Mouse (Mus musculus): ENCODE measurements at regions not wholly inside any gene's neighbourhood (a gene's known extent, or its start where the extent isn't known, plus 50 kb on each side); places are given as distances from the start of the nearest gene placed in this dataset.

- Histone ChIP-seq H3K4me1 (no peaks in the 10 kb centered on the region), H3K9me3 (no peaks in the 10 kb centered on the region), H3K9ac (no peak overlapping the region), H3K4me2 (no peak overlapping the region), H3K36me3 (no peaks in the 10 kb centered on the region), H3K4me3 (no peak overlapping the region), H3K27me3 (replicated peaks) (no peaks in the 10 kb centered on the region), H3K27ac (replicated peaks) (no peak overlapping the region)
- 49% methylated on average over 2 of the region's 2 CpGs for WGBS
- ATAC-seq (ENCODE audit: extremely low read depth, insufficient number of reproducible peaks, low FRiP score, low TSS enrichment) = no peak
These were observed 194.2 kb upstream of the Tent5a start for GRCm38 (mm10) chr9:85521342-85521741.

DNA sequence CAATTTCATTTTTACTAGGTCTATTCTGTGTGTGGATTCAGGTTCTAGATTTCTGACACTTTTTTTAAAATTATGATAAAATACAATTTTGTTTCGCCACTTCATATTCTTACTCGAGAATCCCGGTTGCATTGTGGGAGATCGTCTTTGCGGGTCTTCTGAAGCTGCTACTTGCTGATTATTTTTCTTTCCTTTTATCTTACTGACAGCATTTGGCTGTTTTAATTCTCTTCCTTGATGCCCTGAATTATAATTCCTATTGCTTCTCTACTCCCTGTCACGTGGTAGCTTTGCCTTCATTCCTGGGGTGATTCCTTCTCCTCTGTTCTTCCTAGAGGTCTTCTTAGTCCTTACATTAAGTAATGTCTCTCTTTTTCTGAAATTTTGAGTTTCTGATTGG is 193.8 kb upstream of the Tent5a start:
- Histone ChIP-seq H3K36me3 (no peaks in the 10 kb centered on the region), H3K27me3 (replicated peaks) (no peaks in the 10 kb centered on the region), H3K4me2 (no peak overlapping the region), H3K4me3 (no peak overlapping the region), H3K4me1 (no peaks in the 10 kb centered on the region), H3K27ac (replicated peaks) (no peak overlapping the region), H3K9ac (no peak overlapping the region), H3K9me3 (no peaks in the 10 kb centered on the region)
- WGBS = 78% methylated on average over 6 of the region's 6 CpGs
- no peak for ATAC-seq (ENCODE audit: extremely low read depth, insufficient number of reproducible peaks, low FRiP score, low TSS enrichment)

DNA sequence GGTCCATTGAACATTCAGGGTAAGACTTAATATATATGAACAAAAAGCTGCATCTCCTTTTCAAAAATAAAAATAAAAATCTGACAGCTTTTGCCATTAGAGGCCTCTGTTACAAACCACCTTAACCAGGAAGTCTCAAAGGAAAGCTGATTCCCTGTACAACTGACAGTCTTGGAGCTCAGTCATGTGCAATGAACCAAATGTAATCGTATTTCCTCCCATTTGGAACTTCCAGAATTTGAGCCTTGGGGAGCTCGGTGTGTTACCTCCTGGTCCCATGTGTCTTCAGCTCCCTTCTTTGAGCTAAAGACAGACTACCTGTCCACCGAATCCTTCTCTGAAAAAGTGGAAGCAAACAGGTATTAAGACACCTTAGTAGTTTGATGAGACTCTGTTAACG is 171.9 kb upstream of the Tent5a start:
- H3K4me3 ChIP-seq = no peak overlapping the region
- no peak overlapping the region for H3K4me2 ChIP-seq
- H3K36me3 ChIP-seq = no peaks in the 10 kb centered on the region
- H3K27me3 ChIP-seq (replicated peaks) = no peaks in the 10 kb centered on the region
- H3K4me1 ChIP-seq = no peaks in the 10 kb centered on the region
- ATAC-seq (ENCODE audit: extremely low read depth, insufficient number of reproducible peaks, low FRiP score, low TSS enrichment) = no peak
- WGBS = 73% methylated on average over 4 of the region's 4 CpGs
- no peak overlapping the region for H3K27ac ChIP-seq (replicated peaks)
- H3K9me3 ChIP-seq = no peaks in the 10 kb centered on the region
- H3K9ac ChIP-seq = no peak overlapping the region

DNA sequence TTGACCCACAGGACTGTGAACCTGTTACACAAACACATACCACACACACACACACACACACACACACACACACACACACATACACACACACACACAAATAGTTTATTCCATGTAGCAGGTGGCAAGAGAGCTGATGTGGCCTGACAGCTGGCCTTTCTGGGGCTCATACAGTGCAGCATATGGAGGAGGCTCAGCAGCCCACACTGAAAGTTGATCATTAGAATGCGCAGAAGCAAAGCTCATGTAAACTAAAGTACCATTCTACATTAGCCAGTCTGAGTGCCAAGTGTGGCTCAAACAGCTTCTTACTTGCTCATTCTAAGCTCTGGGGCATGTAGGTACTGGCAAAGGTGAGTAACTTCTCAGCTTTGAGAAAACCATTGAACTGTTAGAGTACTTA is 170.2 kb upstream of the Tent5a start:
- H3K9me3 ChIP-seq = no peaks in the 10 kb centered on the region
- 87% methylated on average over 1 of the region's 1 CpGs for WGBS
- H3K4me1 ChIP-seq = no peaks in the 10 kb centered on the region
- no peaks in the 10 kb centered on the region for H3K36me3 ChIP-seq
- no peak overlapping the region for H3K9ac ChIP-seq
- no peak overlapping the region for H3K4me2 ChIP-seq
- no peak overlapping the region for H3K27ac ChIP-seq (replicated peaks)
- no peaks in the 10 kb centered on the region for H3K27me3 ChIP-seq (replicated peaks)
- H3K4me3 ChIP-seq = no peak overlapping the region
- ATAC-seq (ENCODE audit: extremely low read depth, insufficient number of reproducible peaks, low FRiP score, low TSS enrichment) = no peak

- Histone ChIP-seq H3K9me3 (no peaks in the 10 kb centered on the region), H3K27ac (replicated peaks) (no peak overlapping the region), H3K9ac (no peak overlapping the region), H3K36me3 (no peaks in the 10 kb centered on the region), H3K27me3 (replicated peaks) (no peaks in the 10 kb centered on the region), H3K4me1 (no peaks in the 10 kb centered on the region), H3K4me2 (no peak overlapping the region), H3K4me3 (no peak overlapping the region)
- 62% methylated on average over 8 of the region's 8 CpGs for WGBS
- no peak for ATAC-seq (ENCODE audit: extremely low read depth, insufficient number of reproducible peaks, low FRiP score, low TSS enrichment)
These were observed 169.5 kb upstream of the Tent5a start for GRCm38 (mm10) chr9:85496506-85497239.

- Histone ChIP-seq H3K4me3 (no peak overlapping the region), H3K9me3 (no peaks in the 10 kb centered on the region), H3K4me2 (no peak overlapping the region), H3K36me3 (no peaks in the 10 kb centered on the region), H3K27ac (replicated peaks) (no peak overlapping the region), H3K9ac (no peak overlapping the region), H3K4me1 (no peaks in the 10 kb centered on the region), H3K27me3 (replicated peaks) (no peaks in the 10 kb centered on the region)
- ATAC-seq (ENCODE audit: extremely low read depth, insufficient number of reproducible peaks, low FRiP score, low TSS enrichment) = no peak
- WGBS = 69% methylated on average over 4 of the region's 4 CpGs
These were observed 167.9 kb upstream of the Tent5a start for GRCm38 (mm10) chr9:85495056-85495455.

- Histone ChIP-seq H3K9me3 (no peaks in the 10 kb centered on the region), H3K4me2 (no peak overlapping the region)
These were observed 166.6 kb upstream of the Tent5a start for GRCm38 (mm10) chr9:85493760-85494159.

GRCm38 (mm10) chr9:85490367-85490766 is 163.2 kb upstream of the Tent5a start:
- WGBS = 75% methylated on average over 3 of the region's 3 CpGs
- no peak for ATAC-seq (ENCODE audit: extremely low read depth, insufficient number of reproducible peaks, low FRiP score, low TSS enrichment)
- no peaks in the 10 kb centered on the region for H3K4me1 ChIP-seq
- H3K4me3 ChIP-seq = no peak overlapping the region
- H3K27ac ChIP-seq (replicated peaks) = no peak overlapping the region
- H3K9me3 ChIP-seq = no peaks in the 10 kb centered on the region
- no peak overlapping the region for H3K9ac ChIP-seq
- H3K4me2 ChIP-seq = no peak overlapping the region
- no peaks in the 10 kb centered on the region for H3K27me3 ChIP-seq (replicated peaks)
- H3K36me3 ChIP-seq = no peaks in the 10 kb centered on the region

More at GRCm38 (mm10) chr9:85493760-85494159, 166.6 kb upstream of the Tent5a start:
- Histone ChIP-seq H3K4me1 (no peaks in the 10 kb centered on the region), H3K36me3 (no peaks in the 10 kb centered on the region), H3K9ac (no peak overlapping the region), H3K4me3 (no peak overlapping the region), H3K27ac (replicated peaks) (no peak overlapping the region), H3K27me3 (replicated peaks) (no peaks in the 10 kb centered on the region)
- WGBS = 70% methylated on average over 4 of the region's 4 CpGs
- no peak for ATAC-seq (ENCODE audit: extremely low read depth, insufficient number of reproducible peaks, low FRiP score, low TSS enrichment)

GRCm38 (mm10) chr9:85487915-85488314 is 160.8 kb upstream of the Tent5a start:
- Histone ChIP-seq H3K27ac (replicated peaks) (no peak overlapping the region), H3K27me3 (replicated peaks) (no peaks in the 10 kb centered on the region), H3K9ac (no peak overlapping the region), H3K9me3 (no peaks in the 10 kb centered on the region), H3K36me3 (no peaks in the 10 kb centered on the region), H3K4me2 (no peak overlapping the region), H3K4me1 (no peaks in the 10 kb centered on the region), H3K4me3 (no peak overlapping the region)
- WGBS = 53% methylated on average over 2 of the region's 2 CpGs
- no peak for ATAC-seq (ENCODE audit: extremely low read depth, insufficient number of reproducible peaks, low FRiP score, low TSS enrichment)

DNA sequence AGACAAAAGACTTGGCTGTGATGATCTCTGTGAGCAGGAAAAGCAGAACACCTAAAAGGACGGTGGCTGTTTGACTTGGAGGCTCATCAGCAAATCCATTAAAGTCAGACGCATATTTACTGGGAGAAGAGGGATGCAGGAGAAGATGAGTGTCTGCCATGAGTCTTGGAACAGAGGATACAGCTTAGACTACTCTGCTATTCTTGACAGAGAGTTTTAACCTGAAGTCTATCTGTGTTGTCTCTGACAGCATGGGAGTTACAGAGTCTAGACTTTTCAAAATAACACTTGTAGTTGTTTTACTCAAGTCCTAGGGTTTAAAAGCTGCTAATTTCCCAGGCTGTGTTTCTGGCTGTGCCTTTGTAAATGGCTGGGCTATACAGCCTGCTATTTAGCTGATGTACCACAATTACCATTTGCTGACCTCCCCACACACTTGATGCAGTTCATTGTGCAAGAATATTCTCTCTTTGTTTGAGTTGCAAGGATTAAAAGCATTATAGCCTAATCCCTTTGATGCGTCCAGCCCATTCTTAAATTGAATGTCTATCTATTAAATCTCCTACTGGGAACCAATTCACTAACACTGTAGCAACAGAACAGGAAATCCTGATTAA is 160.0 kb upstream of the Tent5a start:
- no peak overlapping the region for H3K4me3 ChIP-seq
- ATAC-seq (ENCODE audit: extremely low read depth, insufficient number of reproducible peaks, low FRiP score, low TSS enrichment) = no peak
- WGBS = 68% methylated on average over 3 of the region's 3 CpGs
- H3K4me1 ChIP-seq = no peaks in the 10 kb centered on the region
- no peak overlapping the region for H3K27ac ChIP-seq (replicated peaks)
- H3K9ac ChIP-seq = no peak overlapping the region
- H3K9me3 ChIP-seq = no peaks in the 10 kb centered on the region
- H3K27me3 ChIP-seq (replicated peaks) = no peaks in the 10 kb centered on the region
- no peaks in the 10 kb centered on the region for H3K36me3 ChIP-seq
- no peak overlapping the region for H3K4me2 ChIP-seq

DNA sequence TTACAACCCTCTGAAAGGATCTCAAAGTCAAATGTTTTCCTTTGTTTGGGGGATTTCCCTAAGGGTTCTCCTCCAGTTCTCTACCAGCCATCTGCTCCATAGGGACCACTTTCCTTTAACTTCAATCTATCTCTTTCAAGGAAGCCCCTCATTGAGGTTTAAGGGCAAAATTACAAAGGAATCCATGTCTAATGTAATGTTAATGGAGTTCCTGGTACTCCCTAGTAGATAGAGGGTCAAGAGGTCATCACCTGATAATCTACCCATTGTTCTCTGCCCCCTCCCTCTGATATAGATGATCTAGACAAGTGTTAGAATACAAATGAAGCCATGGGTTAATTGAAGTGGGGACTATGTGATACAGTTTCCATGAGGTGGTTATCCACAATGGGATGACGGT is 158.6 kb upstream of the Tent5a start:
- no peak overlapping the region for H3K27ac ChIP-seq (replicated peaks)

GRCm38 (mm10) chr9:85483248-85483647 is 156.1 kb upstream of the Tent5a start:
- H3K9me3 ChIP-seq = no peaks in the 10 kb centered on the region
- H3K4me2 ChIP-seq = no peak overlapping the region
- H3K27me3 ChIP-seq (replicated peaks) = no peaks in the 10 kb centered on the region
- H3K9ac ChIP-seq = no peak overlapping the region
- ATAC-seq (ENCODE audit: extremely low read depth, insufficient number of reproducible peaks, low FRiP score, low TSS enrichment) = no peak
- WGBS = 86% methylated on average over 4 of the region's 4 CpGs
- no peaks in the 10 kb centered on the region for H3K36me3 ChIP-seq
- no peaks in the 10 kb centered on the region for H3K4me1 ChIP-seq
- H3K4me3 ChIP-seq = no peak overlapping the region
- H3K27ac ChIP-seq (replicated peaks) = no peak overlapping the region

More for the DNA sequence above, 158.6 kb upstream of the Tent5a start:
- no peaks in the 10 kb centered on the region for H3K27me3 ChIP-seq (replicated peaks)
- no peak overlapping the region for H3K4me3 ChIP-seq
- WGBS = 68% methylated on average over 1 of the region's 1 CpGs
- H3K4me2 ChIP-seq = no peak overlapping the region
- H3K36me3 ChIP-seq = no peaks in the 10 kb centered on the region
- no peaks in the 10 kb centered on the region for H3K9me3 ChIP-seq
- no peak for ATAC-seq (ENCODE audit: extremely low read depth, insufficient number of reproducible peaks, low FRiP score, low TSS enrichment)
- H3K4me1 ChIP-seq = no peaks in the 10 kb centered on the region
- H3K9ac ChIP-seq = no peak overlapping the region
